Mouse (Mus musculus) lung, adult 10 weeks (tissue): Measurements from ENCODE around the gene Cyp2ab1. TPM values are rescaled to one million over a fixed set of nuclear protein-coding genes. Genes with fewer than 3 reads are reported as not detected.

Experiments
- polyA plus RNA-seq: library from polyadenylated mRNA; stranded (reverse); fragments of 350-450 nt; fragmentation: Illumina TruSeq; extraction: RNeasy Lipid Tissue Mini Kit (QIAGEN cat#74804); gene quantifications from one replicate; pipeline ENCODE4 v1.2.3, GENCODE M21; 2014; ENCODE audit warnings: low read depth, low replicate concordance; ENCODE audit not compliant: insufficient read depth

The Cyp2ab1 gene
- 1.6 TPM for polyA plus RNA-seq

DNA sequence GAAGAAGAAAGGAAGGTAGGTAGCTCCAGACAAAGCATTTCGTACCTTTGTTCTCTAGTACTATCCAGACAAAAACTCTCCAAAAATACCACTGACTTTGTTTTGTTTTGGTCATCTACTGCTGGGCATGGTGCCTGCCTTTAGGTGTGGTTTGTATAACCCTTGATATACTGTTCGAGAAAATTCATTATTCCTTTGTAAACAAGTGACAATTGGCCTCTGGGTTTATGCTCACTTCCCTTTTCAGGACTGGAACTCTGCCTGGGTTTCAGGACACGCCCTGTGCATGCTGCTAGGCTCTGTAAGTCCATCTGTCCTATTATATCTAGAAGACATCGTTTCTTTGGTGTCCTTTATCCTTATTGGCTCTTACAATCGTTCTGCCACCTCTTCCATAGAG is at the start of gene Cyp2ab1:
TSS of gene Cyp2ab1 (minus strand) at position 119 of the 400 bp plus-strand sequence.

DNA sequence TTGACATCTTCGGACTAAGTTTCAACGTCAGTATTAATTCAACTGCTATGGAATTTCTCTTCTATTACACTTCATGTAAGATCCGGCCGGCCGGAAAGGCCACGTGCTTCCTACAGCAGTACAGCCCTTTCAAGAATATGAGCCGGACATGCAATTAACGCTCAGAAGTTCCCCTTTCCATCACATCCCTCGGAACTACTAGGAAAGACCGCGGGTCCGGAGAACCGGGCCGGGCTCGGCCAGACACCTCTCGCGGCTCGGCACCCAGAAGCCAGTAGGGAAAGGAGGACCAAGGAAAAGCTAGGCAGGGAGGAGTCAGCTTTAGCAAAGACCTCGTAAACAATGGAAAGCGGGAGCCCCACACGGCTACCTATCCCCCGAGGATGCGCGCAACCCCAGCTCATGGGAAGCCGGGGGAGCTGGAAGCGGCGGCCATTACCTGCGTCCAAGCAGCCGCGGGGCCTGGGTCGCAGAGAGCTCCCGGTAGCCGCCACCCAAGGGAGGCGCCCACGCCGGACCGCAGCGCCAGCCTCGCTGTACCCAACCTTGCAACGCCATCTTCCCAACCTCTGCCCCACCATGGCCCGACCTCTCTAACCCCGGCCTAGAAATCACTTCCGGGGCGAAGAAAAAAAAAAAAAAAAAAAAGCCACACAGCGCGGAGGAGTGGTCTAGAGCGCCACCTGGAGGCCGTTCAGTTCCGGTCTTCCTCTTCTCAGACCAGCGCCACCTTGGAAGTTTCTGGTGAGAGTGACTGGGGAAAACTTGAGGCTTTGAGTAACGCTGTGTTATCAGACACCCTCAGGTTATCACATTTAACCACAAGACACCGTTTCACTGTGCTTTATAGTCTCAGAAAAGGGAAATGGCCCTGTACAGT is 23.2 kb downstream of the Cyp2ab1 start, which contains the start of gene Parl:
TSS of gene Parl (minus strand) at position 618 of the 880 bp plus-strand sequence.

Other genes with a start within 250 kb of the Cyp2ab1 start
- gene Klhl24, start 227.9 kb downstream of the Cyp2ab1 start, polyA plus RNA-seq = 16.2 TPM
- gene Yeats2, start 184.3 kb downstream of the Cyp2ab1 start, polyA plus RNA-seq = 5.0 TPM
- gene Map6d1, start 84.0 kb downstream of the Cyp2ab1 start, polyA plus RNA-seq = not detected
- 40.0 TPM for gene Parl, start 23.0 kb downstream of the Cyp2ab1 start, polyA plus RNA-seq
- 26.6 TPM for gene Abcc5, start 101.0 kb upstream of the Cyp2ab1 start, polyA plus RNA-seq
- gene Eif2b5, start 173.4 kb upstream of the Cyp2ab1 start, polyA plus RNA-seq = 43.4 TPM
- gene Dvl3, start 191.6 kb upstream of the Cyp2ab1 start, polyA plus RNA-seq = 7.2 TPM
- gene Ap2m1, start 210.1 kb upstream of the Cyp2ab1 start, polyA plus RNA-seq = 172 TPM
- 29.9 TPM for gene Abcf3, start 223.2 kb upstream of the Cyp2ab1 start, polyA plus RNA-seq